Comparison of ENCODE assay signal across 9 mouse cellular contexts in genomic region chr5:129594116-129595114, GRCm38 (mm10). TPM values are rescaled to one million over a fixed set of nuclear protein-coding genes. Genes with fewer than 3 reads are reported as not detected.
DNase-seq lines count a peak whose midpoint lies in the region; ATAC-seq lines count a peak whose summit lies in the region.
"Had no signal": no experiment of that assay in that cellular context is flagged by ENCODE, and none has a peak within 500 bp of the region (broad histone marks: within the 10 kb centered on the region; RNA-seq: fewer than 3 reads in every experiment).

No protein-coding gene starts in this region.

- WGBS in intestine, embryonic 14.5 days = 34% methylated on average over 19 of the region's 19 CpGs
- 44% methylated on average over 19 of the region's 19 CpGs for WGBS in midbrain, embryonic 10.5 days

- DNase-seq in Muller cell, postnatal 12 days (ENCODE audit: inconsistent ontology term) = peak; percentile 46
- peak; percentile 90 to 95 for DNase-seq in cerebellum, adult 18-20 months
- DNase-seq in forelimb bud, embryonic 11.5 days (ENCODE audit: low read depth, low spot score) = peak; percentile 85
- peak; percentile 95 for DNase-seq in intestine, embryonic 14.5 days (ENCODE audit: low spot score)
- DNase-seq in left cerebral cortex, adult 8-10 months (ENCODE audit: low spot score in 2 of 2) = peak; percentile 67 to 73
- DNase-seq in midbrain, embryonic 10.5 days (ENCODE audit: low spot score) = peak; percentile 83
- peak; percentile 97 for DNase-seq in right cerebral cortex, postnatal 4 days
- peak; percentile 68 to 90 for DNase-seq in urinary bladder, postnatal 4 days (ENCODE audit: low spot score in 2 of 2)

- H3K27ac ChIP-seq in intestine, embryonic 14.5 days (ENCODE audit: low read depth) = no peak overlapping the region
- H3K27ac ChIP-seq in midbrain, embryonic 10.5 days (replicated peaks) = no peak overlapping the region
- H3K27ac ChIP-seq: limb, embryonic 15.5 days had no signal

- 0 out of 2 replicates have a peak, but pooled peaks cover 3% of the 10 kb centered on the region for H3K27me3 ChIP-seq in intestine, embryonic 14.5 days (replicated peaks; ENCODE audit: control insufficient read depth, insufficient read depth, low read length)
- H3K27me3 ChIP-seq in midbrain, embryonic 10.5 days (ENCODE audit: low read depth, poor library complexity, severe bottlenecking) = 0 out of 2 replicates have a peak, but pooled peaks cover 3% of the 10 kb centered on the region

- no peak overlapping the region for H3K4me3 ChIP-seq in intestine, embryonic 14.5 days (ENCODE audit: low read depth, low read length)
- H3K4me3 ChIP-seq in midbrain, embryonic 10.5 days = no peak overlapping the region
- H3K4me3 ChIP-seq: limb, embryonic 15.5 days had no signal

- peak; percentile 57 for ATAC-seq in intestine, embryonic 14.5 days (replicated peaks; ENCODE audit: low FRiP score, low TSS enrichment, low read depth)

- no peak overlapping the region for H3K9ac ChIP-seq in intestine, embryonic 14.5 days (ENCODE audit: low read length)
- H3K9ac ChIP-seq: limb, embryonic 15.5 days had no signal

- no peaks in the 10 kb centered on the region for H3K9me3 ChIP-seq in intestine, embryonic 14.5 days (ENCODE audit: control insufficient read depth, low read length)
- H3K9me3 ChIP-seq in midbrain, embryonic 10.5 days (replicated peaks) = 0 out of 2 replicates have a peak, but pooled peaks cover 2% of the 10 kb centered on the region
- H3K9me3 ChIP-seq: limb, embryonic 15.5 days had no signal

- H3K36me3 ChIP-seq in intestine, embryonic 14.5 days (ENCODE audit: control insufficient read depth, insufficient read depth, low read length) = no peaks in the 10 kb centered on the region
- peaks cover 34% of the 10 kb centered on the region for H3K36me3 ChIP-seq in midbrain, embryonic 10.5 days
- H3K36me3 ChIP-seq: limb, embryonic 15.5 days had no signal

- no peak overlapping the region for H3K4me2 ChIP-seq in intestine, embryonic 14.5 days (ENCODE audit: low read length)
- H3K4me2 ChIP-seq: limb, embryonic 15.5 days had no signal

- H3K4me1 ChIP-seq in intestine, embryonic 14.5 days (replicated peaks; ENCODE audit: control insufficient read depth, insufficient read depth, low read length) = peaks cover 4% of the 10 kb centered on the region; the same call in 1 of the 2 replicates
- peaks cover 16% of the 10 kb centered on the region for H3K4me1 ChIP-seq in midbrain, embryonic 10.5 days

RNA-seq across cellular contexts. Expression of gene Mmp17, which starts 10.4 kb away (rescaled TPM):
- 2.9 and 3.8 TPM in 2 replicates for polyA plus RNA-seq in intestine, embryonic 14.5 days (2014; fragmentation: Nextera tagmentation; extraction: Ambion mirVana)
- 100 to 1,000 TPM in 1 of 4 experiments, 10 to 100 TPM in 3; 83.3 to 102 (median 90.9) TPM for total RNA-seq in left cerebral cortex, adult 8-10 months (2022)
- polyA plus RNA-seq in midbrain, embryonic 10.5 days (2016; fragmentation: Nextera tagmentation; extraction: Ambion mirVana) = 3.7 and 5.1 TPM in 2 replicates

Comparison
In these comparisons a context has a peak if more than half of its experiments do, and no peak if none do; other contexts are left out.
1. DNase-seq: peak in every context shown above with its lines; median percentile 97 in right cerebral cortex, postnatal 4 days; 95 in intestine, embryonic 14.5 days; 92 in cerebellum, adult 18-20 months; 85 in forelimb bud, embryonic 11.5 days; 83 in midbrain, embryonic 10.5 days; 79 in urinary bladder, postnatal 4 days; 70 in left cerebral cortex, adult 8-10 months; 46 in Muller cell, postnatal 12 days.